Mouse (Mus musculus) naive thymus-derived CD4-positive, alpha-beta T cell, adult 2 months (primary cell): Measurements from ENCODE around the gene Scnn1a.

Experiments
- DNase-seq: peaks from one replicate; pipeline ENCODE4 v3.0.0-alpha.2; 2011; ENCODE audit warnings: low read depth

Gene Scnn1a

DNA sequence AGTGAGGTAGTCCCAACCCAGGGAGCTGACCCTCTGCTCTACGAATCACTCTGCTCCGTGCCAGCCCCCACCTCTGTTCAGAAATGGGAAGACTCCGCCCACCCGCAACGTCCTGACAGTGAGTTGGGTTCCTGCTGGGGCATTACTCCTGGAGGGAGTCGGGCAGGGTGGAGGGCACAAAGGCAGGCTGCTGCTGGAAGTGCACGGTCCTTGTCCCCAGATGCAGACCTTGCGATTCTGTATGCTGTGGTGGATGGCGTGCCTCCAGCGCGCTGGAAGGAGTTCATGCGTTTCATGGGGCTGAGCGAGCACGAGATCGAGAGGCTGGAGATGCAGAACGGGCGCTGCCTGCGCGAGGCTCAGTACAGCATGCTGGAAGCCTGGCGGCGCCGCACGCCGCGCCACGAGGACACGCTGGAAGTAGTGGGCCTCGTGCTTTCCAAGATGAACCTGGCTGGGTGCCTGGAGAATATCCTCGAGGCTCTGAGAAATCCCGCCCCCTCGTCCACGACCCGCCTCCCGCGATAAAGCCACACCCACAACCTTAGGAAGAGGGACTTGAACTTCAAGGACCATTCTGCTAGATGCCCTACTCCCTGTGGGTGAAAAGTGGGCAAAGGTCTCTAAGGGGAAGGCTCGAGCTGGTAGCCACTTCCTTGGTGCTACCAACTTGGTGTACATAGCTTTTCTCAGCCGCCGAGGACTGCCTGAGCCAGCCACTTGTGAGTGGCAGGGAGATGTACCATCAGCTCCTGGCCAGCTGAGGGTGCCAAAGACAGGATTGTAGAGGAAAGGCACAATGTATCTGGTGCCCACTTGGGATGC is 41.2 kb downstream of the Scnn1a start:
- no peak for DNase-seq

DNA sequence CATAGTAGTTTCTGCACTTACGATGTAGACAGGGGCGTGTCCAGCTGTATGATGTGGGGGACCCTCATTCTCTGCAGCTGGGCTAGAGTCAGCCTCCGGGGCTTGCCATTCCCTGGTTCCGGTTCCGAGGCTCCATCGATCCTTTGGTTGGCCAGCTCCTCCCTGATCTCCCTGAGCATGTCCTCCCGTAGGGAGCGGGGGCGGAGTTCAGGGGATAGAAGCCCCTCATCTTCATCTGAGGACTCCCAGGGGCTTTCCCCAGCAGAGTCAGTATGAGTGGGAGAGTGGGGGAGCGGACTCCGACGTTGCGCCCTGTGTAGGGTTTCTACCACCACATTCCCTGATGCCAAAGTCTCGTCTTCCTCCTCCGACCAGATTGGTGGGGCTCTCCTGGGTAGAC is 42.6 kb downstream of the Scnn1a start:
- no peak for DNase-seq

DNA sequence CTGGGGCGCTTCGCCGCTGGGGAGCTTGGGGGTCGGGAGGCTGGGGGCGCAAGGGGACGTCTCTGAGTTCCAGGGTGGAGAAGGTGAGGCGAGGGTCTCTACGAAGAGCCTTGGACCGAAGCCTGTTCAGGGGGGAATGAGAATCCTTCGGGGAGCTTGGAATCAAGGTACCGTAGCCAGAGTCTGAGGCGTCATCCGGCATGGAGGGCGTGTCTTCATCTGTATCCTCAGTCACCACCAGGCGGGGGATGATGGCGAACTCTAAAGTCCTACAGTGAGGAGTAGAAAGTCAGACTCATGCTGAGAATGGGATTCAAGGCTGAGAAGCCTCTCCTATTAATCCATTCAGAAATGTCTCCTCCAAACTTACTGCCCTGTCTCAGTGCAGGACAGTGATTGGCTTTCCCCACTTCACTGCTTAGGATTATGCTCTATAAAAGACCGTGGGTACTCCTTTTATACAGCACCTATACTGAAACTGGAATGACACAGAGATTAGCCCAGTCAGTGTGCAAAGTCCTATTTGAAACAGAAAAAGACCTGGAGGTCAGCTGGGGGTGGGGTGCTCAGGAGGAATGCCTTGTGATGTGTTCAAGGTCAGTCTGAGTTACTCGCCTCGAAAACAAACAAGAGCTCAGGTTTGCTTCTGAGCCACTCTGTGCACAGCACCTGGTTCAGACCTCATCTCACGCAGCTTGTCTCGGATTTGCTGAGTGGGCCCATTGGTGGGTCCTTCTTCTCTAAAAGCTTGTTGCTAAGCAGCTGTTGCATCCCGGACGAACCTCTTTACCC is 43.2 kb downstream of the Scnn1a start:
- no peak for DNase-seq

DNA sequence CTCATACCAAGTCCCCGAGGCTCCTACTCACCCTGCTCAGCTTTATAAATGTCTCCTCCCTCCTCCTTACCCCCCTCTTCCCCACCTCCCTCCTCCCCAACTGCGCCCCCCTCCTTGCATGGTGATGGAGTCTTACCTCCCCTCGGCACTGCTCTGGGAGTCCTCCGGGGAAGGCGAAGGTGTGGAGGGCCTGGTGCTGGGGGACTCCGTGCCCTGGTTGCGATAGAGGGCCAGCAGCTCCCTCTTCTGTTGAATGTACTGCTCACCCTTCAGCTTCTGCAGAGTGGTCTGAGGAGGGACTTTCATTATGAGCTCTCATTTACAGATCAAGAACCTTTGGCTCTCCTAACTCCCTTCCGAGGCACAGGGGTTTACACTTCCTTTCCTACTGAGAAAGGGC is 44.0 kb downstream of the Scnn1a start:
- DNase-seq, result no peak

DNA sequence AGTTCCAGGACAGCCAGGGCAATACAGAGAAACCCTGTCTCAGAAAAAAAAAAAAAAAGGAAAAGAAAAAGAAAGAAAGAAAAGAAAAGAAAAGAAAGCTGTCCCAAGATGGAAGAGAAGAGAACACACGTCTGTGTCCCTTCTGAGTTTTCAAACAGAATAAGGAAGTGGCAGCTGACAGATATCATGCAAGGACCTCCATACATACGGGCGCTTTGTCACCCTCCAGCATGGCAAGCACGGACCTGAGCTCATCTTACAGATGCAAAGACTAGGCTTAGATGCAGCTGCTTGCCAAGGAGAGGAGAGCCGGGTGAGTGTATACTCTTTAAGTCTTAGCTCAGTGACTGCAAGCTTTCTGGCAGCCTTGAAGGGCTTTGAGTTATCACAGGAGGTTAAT is 45.1 kb downstream of the Scnn1a start:
- DNase-seq, result no peak

DNA sequence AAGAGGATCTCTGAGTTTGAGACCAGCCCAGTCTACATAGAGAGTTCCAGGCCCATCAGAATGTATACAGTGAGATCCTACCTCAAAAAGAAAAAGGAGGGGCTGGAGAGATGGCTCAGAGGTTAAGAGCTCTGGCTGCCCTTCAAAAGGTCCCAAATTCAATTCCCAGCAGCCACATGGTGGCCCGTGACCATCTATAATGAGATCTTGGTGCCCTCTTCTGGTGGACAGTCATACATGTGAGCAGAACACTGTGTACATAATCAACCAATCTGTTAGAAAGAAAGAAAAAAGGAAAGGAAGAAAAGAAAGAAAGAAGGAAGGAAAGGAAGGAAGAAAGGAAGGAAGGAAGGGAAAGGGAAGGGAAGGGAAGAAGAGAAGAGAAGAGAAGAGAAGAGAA is 45.7 kb downstream of the Scnn1a start:
- DNase-seq, result peak; percentile 58

DNA sequence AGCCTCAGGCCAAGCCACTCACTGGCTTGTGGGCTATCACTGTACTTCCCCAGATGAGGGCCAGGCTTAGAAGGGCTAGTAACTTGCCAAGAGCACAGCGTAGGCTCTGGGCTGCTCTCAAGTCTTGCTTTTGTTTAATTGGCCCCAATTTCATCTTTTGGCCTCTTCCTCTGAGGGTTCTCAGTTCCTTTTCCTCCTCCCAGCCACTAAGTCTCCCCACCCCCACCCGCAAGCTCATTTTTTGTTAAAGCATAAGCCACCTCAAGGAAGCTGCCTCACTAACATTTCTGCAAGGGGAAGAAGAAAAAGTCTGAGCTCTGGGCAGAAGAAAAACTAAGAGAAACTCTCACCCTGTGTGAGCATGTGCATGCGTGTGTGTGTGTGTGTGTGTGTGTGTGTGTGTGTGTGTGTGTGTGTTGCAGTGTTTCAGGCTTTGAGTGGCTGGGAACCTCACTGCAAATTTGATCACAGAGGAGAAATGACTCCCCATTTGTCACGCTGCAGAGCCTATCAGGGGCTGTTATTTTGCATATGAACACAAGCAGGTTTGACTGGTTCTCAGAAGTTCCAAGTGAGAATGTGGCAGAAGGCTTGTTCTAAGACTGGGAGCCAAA is 47.4 kb downstream of the Scnn1a start:
- DNase-seq, result peak; percentile 75

DNA sequence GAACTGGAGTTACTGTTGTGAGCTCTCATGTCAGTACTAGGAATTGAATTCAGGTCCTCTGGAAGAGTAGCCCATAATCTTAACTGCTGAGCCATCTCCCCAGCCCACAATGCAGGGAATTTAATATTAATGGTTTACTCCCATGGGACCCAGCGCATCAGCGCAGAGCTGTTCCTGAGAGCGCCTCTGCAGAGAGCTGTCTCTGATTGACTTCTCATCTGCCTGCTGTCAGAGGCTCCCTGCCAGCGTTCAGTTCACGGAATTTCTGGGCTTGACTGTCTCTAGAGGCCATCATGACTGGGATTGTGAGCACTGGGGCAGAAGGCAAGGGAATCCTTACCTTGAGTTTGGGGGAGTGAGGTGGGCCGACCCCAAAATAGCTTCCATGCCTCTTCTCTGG is 56.6 kb downstream of the Scnn1a start:
- DNase-seq, result no peak

DNA sequence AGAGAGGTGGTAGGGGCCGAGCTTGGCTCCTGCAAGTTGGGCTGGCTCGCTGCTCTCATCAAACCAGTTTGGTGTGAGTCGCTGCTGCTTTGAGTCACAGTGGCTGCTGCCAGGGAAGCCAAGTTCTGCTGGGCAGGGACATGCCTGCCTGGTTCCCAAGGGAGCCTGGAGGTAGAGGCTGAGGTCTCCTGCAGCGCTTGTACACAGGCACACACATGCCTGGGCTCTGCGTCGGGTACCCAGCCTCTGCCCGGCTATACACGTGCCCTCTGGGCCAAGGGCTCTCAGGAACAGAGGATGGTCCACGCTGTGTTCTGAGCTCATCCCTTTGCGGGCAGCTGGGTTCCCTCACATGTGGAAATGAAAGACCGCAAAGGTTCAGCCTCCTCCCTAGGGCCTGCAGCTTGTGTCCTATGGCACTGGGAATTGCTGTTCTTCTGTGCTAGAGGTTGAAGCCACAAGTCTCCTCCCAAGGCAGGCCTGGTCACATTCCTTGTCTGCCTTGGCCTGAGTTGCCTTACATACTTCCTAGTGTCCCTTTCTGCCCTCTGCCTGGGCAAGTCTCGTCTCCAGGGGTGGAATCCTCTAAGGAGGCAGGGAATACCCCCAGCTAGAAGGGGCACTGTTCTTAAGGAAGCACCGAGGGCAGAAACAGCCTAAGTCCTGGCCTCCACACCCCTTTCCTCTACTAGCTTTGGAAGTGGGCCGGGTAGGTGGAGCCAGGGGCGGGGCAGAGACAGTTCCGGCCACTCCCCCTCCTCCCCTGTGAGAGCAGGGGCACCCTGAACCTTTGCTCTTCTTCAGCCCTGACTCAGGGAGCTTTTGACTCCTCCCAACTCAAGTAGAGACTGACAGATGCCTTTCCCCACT is 57.4 kb downstream of the Scnn1a start:
- peak; percentile 71 for DNase-seq

DNA sequence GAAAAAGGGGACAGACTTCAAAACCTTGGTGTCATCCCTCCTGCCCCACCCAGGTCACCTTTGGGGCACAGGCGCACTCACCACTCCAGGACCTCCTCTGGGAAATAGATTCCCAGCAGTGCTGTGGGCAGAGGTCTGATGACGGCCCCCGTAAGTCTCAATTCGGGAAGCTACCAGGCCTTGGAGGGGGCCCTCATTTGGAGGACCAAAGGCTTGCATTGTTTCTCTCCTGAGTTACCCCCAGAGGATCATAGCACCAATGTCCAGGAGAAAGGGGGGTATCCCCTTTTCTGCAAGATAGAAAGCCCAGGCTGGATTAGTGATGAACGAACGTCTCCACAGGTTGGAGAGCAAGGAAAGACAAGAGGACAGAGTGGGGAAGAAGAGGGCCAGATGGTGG is 58.2 kb downstream of the Scnn1a start:
- no peak for DNase-seq

DNA sequence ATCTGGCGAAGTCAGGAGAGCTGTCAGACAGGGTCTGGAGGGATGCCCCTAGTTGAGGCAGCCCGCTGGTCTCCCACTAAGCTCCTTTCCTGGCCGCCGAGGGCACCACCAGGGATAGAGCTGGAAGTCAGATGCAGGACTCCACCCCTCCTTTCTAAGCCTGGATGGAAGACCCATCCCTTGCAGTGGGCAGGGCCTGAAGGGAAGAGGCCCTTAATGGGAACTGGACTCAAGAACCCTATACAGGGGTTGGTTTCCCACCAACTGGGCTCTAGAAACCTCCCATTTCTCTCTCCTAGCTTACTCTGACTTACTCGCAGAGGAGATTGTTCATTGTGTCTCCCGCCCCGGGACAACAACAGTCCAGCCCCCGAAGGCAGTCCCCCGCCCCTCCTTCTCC is 59.3 kb downstream of the Scnn1a start:
- no peak for DNase-seq

DNA sequence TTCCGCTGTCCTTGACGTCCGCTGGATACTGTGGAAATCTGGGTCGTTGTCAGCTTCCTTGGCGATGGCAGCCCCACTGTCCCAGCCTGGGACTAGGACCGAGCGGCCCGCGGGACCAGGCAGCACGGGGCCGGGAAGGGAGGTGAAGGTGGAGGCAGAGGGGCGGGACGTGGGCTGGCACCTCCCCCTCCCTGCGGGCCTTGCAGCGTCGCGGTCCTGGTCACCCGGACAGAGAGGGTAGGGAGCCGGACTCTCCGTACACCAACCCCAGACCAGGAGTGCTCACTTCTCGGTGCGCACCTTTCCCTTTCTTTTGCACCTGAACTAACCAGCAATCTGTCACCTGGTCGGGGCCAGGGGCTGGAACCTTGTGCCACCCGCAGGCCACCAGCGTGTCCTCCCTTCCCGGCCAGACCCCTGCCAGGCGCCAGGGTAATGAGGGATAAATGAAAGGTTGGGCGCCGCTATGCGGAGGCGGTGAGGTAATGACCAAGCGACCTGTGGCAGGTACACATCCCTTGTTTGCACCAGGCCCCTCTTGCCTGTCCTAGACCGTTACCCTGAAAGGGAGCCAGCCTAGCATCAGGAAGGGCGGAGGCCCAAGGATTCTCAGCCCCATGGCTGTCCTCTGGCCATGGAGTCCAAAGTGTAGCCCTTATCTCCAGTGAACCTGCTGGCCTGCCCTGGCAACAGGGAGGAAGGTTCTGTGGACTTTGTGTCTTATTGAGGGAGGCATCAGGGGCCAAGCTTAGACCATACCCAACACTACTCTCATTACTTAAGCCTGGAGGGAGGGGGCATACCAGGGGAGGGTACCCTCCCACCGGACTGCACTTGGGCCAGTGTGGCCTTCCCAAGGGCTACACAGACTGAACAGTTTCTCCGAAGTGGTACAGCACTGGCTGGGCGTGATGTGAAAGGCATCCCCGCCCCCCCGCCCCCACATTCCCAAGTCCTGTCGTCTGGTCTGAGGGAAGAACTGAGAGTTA is 60.2 kb downstream of the Scnn1a start, which contains the start of gene Plekhg6:
Gene Plekhg6 (minus strand): TSS at position 422 of the 989 bp plus-strand sequence.
- no peak for DNase-seq

DNA sequence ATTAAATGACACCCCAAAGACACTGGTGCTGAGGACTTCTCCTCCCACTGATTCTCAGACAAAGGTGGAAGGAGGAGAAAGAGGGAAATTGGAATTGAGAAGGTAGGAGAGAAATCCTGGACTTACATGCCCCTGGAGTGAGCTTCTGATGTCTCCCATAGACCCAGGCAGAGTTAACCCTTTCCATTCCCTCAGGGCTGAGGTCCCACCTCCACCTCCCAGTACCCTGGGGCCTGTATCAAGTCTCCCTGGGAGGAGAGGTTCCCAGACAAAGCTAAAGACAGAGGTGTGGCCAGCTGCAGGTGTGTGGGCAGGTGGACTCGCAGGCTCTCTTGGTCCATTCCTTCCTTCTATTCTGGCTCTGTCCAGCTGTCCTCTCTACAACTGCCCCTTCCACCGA is 61.6 kb downstream of the Scnn1a start:
- DNase-seq, result no peak

DNA sequence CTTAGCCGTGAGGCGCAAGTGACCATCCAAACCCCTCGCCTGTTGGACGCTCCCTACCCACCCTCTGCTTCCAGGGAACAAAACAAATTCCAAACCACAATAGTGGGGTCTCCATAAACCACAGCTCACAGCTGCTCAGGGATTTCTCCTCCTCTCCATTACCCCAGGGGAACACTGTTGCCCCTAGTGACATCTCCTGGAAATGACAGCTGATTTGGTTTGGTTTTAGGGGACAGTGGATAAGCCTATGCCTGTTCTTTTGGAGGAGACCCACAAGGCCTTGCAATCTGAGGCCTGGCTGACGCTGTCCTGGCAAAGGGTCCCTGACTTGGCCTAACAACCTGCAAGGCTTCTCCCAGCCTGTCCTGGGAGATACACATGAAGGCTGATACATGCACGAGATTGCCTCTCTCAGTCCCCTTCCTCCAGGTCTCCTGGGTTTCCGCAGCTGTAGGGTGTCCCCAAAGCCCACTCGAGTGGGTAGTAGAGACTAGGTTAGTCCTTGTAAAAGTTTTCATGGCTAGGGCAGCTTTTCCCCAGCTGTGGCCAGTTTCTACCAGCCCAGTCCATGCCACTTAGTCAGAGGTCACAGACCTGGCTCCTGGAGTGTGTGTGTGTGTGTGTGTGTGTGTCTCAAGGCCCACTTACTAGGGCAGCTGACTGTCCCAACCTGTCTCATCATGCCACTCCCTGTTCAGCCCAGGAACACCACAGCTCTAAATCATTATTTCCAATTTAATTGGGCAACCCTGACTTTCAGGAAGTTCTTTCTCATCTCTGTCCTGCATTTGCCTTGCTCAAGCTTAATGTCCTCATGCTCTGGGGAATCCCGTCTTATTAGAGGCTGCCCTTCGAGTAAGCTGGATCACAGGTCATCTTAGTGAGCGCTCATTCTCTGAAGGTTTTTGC is 64.9 kb downstream of the Scnn1a start:
- DNase-seq, result peak; percentile 61

DNA sequence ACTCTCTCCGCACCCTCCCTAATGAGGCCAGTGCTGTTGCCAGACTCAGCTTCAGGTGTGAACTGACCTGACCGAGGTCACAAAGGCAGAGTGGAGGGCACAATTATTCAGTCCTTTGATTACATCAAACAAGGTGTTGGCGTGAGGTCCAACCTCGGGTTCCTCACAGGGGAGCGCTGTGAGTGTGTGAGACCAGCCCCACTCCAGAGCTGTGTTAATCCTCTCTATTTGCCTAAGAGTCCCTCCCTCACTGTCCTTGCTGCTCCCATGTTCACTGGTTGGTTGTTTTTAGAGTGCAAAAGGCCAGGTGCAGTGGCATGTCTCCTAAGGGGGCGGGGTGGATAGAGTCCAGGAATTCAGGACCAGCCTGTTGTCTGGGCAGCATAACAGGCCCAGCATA is 65.6 kb downstream of the Scnn1a start:
- DNase-seq, result no peak

DNA sequence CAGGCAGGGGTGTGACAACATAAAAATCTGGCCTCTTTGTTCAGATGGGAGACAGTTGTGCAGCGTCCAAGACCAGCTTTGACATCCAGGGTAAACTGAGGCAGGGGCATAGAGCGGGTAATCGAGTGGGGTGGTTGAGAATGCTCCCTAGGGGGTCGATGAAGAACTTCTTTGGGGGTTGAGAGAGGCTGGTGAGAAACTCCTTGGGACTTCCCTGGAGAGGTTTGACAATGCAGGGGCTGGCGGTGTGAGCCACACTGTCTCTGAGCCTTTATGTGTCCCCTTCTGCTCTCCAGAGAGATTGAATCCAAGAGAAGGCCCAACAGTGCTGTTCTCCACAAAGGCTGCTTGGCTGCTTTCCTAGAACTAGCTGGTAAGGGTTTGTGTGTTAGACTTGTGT is 69.4 kb downstream of the Scnn1a start:
- DNase-seq, result no peak
